Mouse (Mus musculus) adrenal gland, postnatal 25 days (tissue): ENCODE data around the gene Prss21. TPM values are rescaled to one million over a fixed set of nuclear protein-coding genes. Genes with fewer than 3 reads are reported as not detected.
"Not testable (repeated sequence)": the region's sequence is repeated elsewhere in the genome, so short reads cannot be mapped to it uniquely, and the experiment has no call there.

Experiments used
- DNase-seq: peaks from one replicate; pipeline ENCODE4 v3.0.0; 2021; ENCODE audit warnings: mixed read lengths
- microRNA-seq, 2 experiments: library from miRNA; unstranded; fragments of <30 nt; microRNA quantifications; one replicate each; pipeline ENCODE4 v1.2.0; 2021
- total RNA-seq: library from RNA; stranded (reverse); gene quantifications from 2 replicates; pipeline ENCODE4 v1.2.3, GENCODE M21; 2021

The Prss21 gene
- total RNA-seq, 1 experiment from 2014 or later, result not detected

GRCm38 (mm10) chr17:23862926-23863325, 4.9 kb upstream of the Prss21 start:
- peak; percentile 28 for DNase-seq

GRCm38 (mm10) chr17:23868513-23868912, 657 bp downstream of the Prss21 start:
- peak; percentile 15 for DNase-seq

DNA sequence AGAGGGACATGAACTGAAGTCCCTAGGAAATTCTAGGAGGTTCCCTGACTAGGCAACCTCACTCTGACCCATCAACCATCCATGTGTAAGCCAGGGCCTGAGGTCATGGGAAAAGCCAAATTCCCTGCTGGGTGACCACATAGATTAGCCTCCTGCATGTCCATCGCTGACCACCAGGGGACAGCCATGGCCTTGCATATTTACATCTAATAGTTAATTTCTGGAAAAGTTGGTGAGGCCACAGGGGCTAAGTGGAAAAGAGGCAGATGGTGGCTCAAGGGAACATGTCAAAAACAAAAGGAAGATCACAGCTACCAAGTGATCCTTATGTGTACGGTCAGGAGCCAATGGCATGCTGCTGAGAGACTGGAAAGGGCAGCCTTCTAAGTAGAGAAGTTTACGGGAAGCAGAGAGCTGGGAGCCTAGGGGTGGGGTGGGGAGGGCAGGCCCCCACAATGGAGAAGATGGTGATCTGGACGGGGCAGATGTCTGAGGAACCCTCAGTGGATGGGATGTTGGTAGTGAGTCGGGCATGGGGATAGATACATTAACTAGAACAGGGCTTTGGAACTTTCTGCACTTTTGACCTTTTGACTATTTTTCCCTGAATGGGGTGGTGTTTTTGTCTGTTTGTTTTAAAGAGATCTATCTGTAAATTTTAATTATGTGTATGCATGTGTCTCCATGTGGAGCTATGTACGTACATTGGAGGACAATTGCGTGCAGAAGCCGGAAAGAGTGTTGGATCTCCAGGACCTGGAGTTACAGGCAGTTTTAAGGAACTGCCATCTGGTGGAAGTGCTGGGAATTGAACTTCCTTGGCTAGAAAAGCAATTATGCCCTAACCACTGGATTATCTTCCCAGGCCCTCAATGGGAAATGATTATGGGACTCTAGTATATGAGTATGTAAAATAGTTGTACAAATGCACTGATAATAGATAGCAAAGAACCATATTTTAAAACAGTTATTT, 6.3 kb downstream of the Prss21 start:
- peak; percentile 47 for DNase-seq

- DNase-seq, result no peak
These were observed 8.9 kb downstream of the Prss21 start for GRCm38 (mm10) chr17:23876741-23877140.

DNA sequence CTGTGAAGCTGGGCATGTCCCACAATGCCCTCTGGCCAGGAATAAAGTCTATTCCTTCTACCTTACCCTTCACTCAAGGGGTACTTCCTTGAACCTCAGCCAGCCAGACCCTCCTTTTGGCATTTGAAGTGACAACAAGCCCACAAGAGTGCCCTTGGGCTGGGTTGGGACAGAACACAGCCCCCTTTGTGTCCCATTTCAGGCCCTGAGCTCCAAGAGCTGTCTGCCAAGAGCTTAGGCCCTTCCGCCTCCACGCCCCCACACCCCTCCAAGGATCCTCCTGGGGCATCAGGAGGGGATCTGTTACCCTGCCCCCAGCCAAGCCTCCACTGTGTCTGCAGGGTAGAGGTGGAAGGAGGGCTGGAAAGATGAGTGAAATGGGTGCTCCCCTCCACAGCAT, 9.3 kb downstream of the Prss21 start:
- no peak for DNase-seq

GRCm38 (mm10) chr17:23880576-23880975, 12.7 kb downstream of the Prss21 start, which contains the start of the genes Dcpp1 and Dcpp2:
TSS of gene Dcpp1 (plus strand) at chr17:23880876.
TSS of gene Dcpp2 (plus strand) at chr17:23880880.
- DNase-seq, result not testable (repeated sequence)

DNA sequence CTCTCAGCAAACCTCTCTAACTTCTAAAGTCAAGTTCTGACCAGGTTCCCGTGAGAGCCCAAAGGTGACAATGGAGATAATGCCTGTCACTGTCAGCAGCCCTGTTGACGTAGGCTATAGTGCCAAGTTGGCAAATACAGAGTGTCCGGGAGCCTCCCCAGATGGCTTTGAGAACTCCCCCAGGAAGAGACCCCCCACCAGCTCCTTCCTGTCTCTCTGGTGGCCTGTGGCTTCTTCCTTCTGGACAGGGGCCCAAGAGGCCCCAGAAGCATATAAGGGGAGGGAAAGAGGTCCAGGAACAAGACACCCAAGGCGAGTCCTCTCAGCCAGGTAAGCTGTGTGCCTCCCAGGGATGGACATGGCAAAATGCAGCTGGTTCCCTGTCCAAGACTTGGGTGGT, 49.3 kb downstream of the Prss21 start, which contains the start of gene Dcpp3:
TSS of gene Dcpp3 (plus strand) at position 301 of the 400 bp plus-strand sequence.
- DNase-seq, result not testable (repeated sequence)

Small RNAs within 50 kb of the gene (microRNA-seq; reads per million reads assigned to microRNA genes)
- gene Mir5125, result 0.69 to 1.8 reads per million in 2 experiments

Other genes with a start within 250 kb of the Prss21 start
- gene Mmp25, start 222.8 kb upstream of the Prss21 start, total RNA-seq, result 0.18 TPM in 1 of 2 replicates, not detected in the other
- gene Bicdl2, start 207.6 kb upstream of the Prss21 start, total RNA-seq, result not detected in 2 replicates
- 139 and 171 TPM in 2 replicates for gene Hcfc1r1, start 194.5 kb upstream of the Prss21 start, total RNA-seq
- gene Thoc6, start 194.2 kb upstream of the Prss21 start, total RNA-seq, result 31.2 and 31.8 TPM in 2 replicates
- gene Tnfrsf12a, start 190.6 kb upstream of the Prss21 start, total RNA-seq, result 76.5 and 130 TPM in 2 replicates
- gene Cldn6, start 188.8 kb upstream of the Prss21 start, total RNA-seq, result not detected in 2 replicates
- not detected in 2 replicates for gene Cldn9, start 184.0 kb upstream of the Prss21 start, total RNA-seq
- gene 1520401A03Rik, start 145.3 kb upstream of the Prss21 start, total RNA-seq, result 7.2 and 10.4 TPM in 2 replicates
- gene Pkmyt1, start 141.7 kb upstream of the Prss21 start, total RNA-seq, result 7.6 and 9.3 TPM in 2 replicates
- gene Paqr4, start 127.2 kb upstream of the Prss21 start, total RNA-seq, result 10.4 and 11.7 TPM in 2 replicates
- not detected in 2 replicates for gene Kremen2, start 122.2 kb upstream of the Prss21 start, total RNA-seq
- gene Flywch1, start 96.5 kb upstream of the Prss21 start, total RNA-seq, result 47.9 and 56.3 TPM in 2 replicates
- 4.9 and 7.6 TPM in 2 replicates for gene Flywch2, start 82.0 kb upstream of the Prss21 start, total RNA-seq
- gene Srrm2, start 77.5 kb upstream of the Prss21 start, total RNA-seq, result 825 and 1,016 TPM in 2 replicates
- 350 and 361 TPM in 2 replicates for gene Elob, start 38.9 kb upstream of the Prss21 start, total RNA-seq
- not detected in 2 replicates for gene Prss33, start 32.0 kb upstream of the Prss21 start, total RNA-seq
- gene Prss32, start 24.2 kb upstream of the Prss21 start, total RNA-seq, result not detected in 2 replicates
- gene Prss41, start 23.9 kb upstream of the Prss21 start, total RNA-seq, result 1.0 and 1.2 TPM in 2 replicates
- not detected in 2 replicates for gene Dcpp1, start 12.8 kb downstream of the Prss21 start, total RNA-seq
- gene Dcpp2, start 12.8 kb downstream of the Prss21 start, total RNA-seq, result not detected in 2 replicates
- not detected in 2 replicates for gene Dcpp3, start 49.4 kb downstream of the Prss21 start, total RNA-seq
- not detected in 2 replicates for gene Sbp, start 73.6 kb downstream of the Prss21 start, total RNA-seq
- gene Sbpl, start 87.2 kb downstream of the Prss21 start, total RNA-seq, result not detected in 2 replicates
- gene Prss30, start 112.5 kb downstream of the Prss21 start, total RNA-seq, result 0.36 TPM in 1 of 2 replicates, not detected in the other
- gene Prss22, start 130.0 kb downstream of the Prss21 start, total RNA-seq, result not detected in 2 replicates
- 0.43 TPM in 1 of 2 replicates, not detected in the other for gene Prss27, start 170.1 kb downstream of the Prss21 start, total RNA-seq
- gene Kctd5, start 205.4 kb downstream of the Prss21 start, total RNA-seq, result 15.4 and 17.2 TPM in 2 replicates